Mouse (Mus musculus): ENCODE measurements at regions not wholly inside any gene's neighbourhood (a gene's known extent, or its start where the extent isn't known, plus 50 kb on each side); places are given as distances from the start of the nearest gene placed in this dataset.

- TF ChIP-seq CTCF (IDR thresholded peaks at IDR 0.05; ENCODE audit: low read depth, low read length) (no peak), GATA2 (IDR thresholded peaks at IDR 0.05; ENCODE audit: borderline replicate concordance, low read depth, low read length) (no peak), TAL1 (conservative IDR thresholded peaks at IDR 0.05; ENCODE audit: low read depth, low read length) (no peak), POLR2AphosphoS5 (IDR thresholded peaks at IDR 0.05; ENCODE audit: insufficient replicate concordance, low read depth, low read length) (no peak)
These were observed 253.0 kb downstream of the Lmx1a start for GRCm38 (mm10) chr1:167942037-167942470.
